Mouse (Mus musculus) midbrain, embryonic 14.5 days (tissue): ENCODE results near the gene Plcb1. TPM values are rescaled to one million over a fixed set of nuclear protein-coding genes. Genes with fewer than 3 reads are reported as not detected.

ENCODE experiments used
- ATAC-seq: fragments of 200-750 bp; cut with Nextera tagmentation; 2 replicates; pipeline ENCODE4 v1.8.0; 2017; ENCODE audit warnings: moderate number of reproducible peaks, moderate library complexity; ENCODE audit not compliant: low FRiP score, low TSS enrichment
- DNase-seq: peaks from one replicate; pipeline ENCODE4 v3.0.0-alpha.2; 2015
- H3K27ac ChIP-seq: fragments of 300-500 bp; sonication (generic); replicated peaks from 2 replicates; pipeline ENCODE4 v1.5.1; 2014; ENCODE audit warnings: mild to moderate bottlenecking, low read depth, low read length, moderate library complexity
- H3K27me3 ChIP-seq: fragments of 300-500 bp; sonication (generic); 2 replicates; pipeline ENCODE4 v1.6.1; 2014; ENCODE audit warnings: low read length, control low read depth, mixed read lengths; ENCODE audit not compliant: control insufficient read depth, insufficient read depth
- H3K36me3 ChIP-seq: fragments of 300-500 bp; sonication (generic); 2 replicates; pipeline ENCODE4 v1.6.1; 2014; ENCODE audit warnings: low read length, control low read depth; ENCODE audit not compliant: control insufficient read depth, insufficient read depth
- H3K4me1 ChIP-seq: fragments of 300-500 bp; sonication (generic); 2 replicates; pipeline ENCODE4 v1.6.1; 2014; ENCODE audit warnings: mild to moderate bottlenecking, antibody characterized with exemption, low read length, control low read depth; ENCODE audit not compliant: control insufficient read depth, insufficient read depth
- H3K4me2 ChIP-seq: fragments of 300-500 bp; sonication (generic); 2 replicates; pipeline ENCODE4 v1.6.1; 2014; ENCODE audit warnings: mild to moderate bottlenecking, low read length, moderate library complexity
- H3K4me3 ChIP-seq: fragments of 300-500 bp; sonication (generic); replicated peaks from 2 replicates; pipeline ENCODE4 v1.5.1; 2014; ENCODE audit warnings: low read depth, low read length
- H3K9ac ChIP-seq: fragments of 300-500 bp; sonication (generic); replicated peaks from 2 replicates; pipeline ENCODE4 v1.6.1; 2014; ENCODE audit warnings: mild to moderate bottlenecking, low read length, moderate library complexity
- H3K9me3 ChIP-seq: fragments of 300-500 bp; sonication (generic); 2 replicates; pipeline ENCODE4 v1.6.1; 2016; ENCODE audit warnings: low read length, control low read depth, mixed read lengths; ENCODE audit not compliant: control insufficient read depth
- WGBS: fragments of 180-500 bp; shearing (Covaris S2); extraction: QIAGEN DNeasy Blood & Tissue Kit; methylation state at CpG from one replicate; pipeline ENCODE4 v1.1.7; 2014; 5-methylcytosine and 5-hydroxymethylcytosine counted together
- polyA plus RNA-seq: library from polyadenylated mRNA; unstranded; fragments of >200 nt; fragmentation: Nextera tagmentation; extraction: Ambion mirVana; gene quantifications from 2 replicates; pipeline ENCODE4 v1.2.1, GENCODE M21; 2014

Gene Plcb1
- polyA plus RNA-seq, 1 experiment from 2014 or later, result 30.7 TPM

DNA sequence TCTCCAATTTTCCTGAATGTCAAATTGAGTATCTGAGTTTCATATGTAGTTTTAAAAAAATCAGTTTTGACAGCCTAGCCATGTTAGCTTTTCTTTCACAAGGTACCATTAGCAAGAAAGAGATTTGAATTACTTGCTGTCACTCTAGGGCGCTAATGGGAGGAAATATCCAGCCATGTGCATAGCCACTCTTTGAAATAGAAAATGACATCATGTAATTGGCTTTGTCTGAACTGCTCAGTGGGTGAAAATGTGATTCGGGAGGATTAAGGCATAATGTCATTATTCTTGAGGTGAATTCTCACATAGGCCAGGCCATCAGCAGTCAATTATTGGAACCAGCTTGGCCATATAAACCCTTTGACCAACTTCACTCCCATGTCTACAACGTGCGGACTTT, 285.5 kb downstream of the Plcb1 start:
- H3K4me1 ChIP-seq, result no peaks in the 10 kb centered on the region
- no peak overlapping the region for H3K27ac ChIP-seq
- WGBS, result 65% methylated on average over 4 of the region's 4 CpGs
- H3K9me3 ChIP-seq, result no peaks in the 10 kb centered on the region
- no peak overlapping the region for H3K4me2 ChIP-seq
- no peak overlapping the region for H3K9ac ChIP-seq
- no peak overlapping the region for H3K4me3 ChIP-seq
- peak; percentile 14 for DNase-seq
- H3K27me3 ChIP-seq, result no peaks in the 10 kb centered on the region
- no peaks in the 10 kb centered on the region for H3K36me3 ChIP-seq
- ATAC-seq, result no peak

DNA sequence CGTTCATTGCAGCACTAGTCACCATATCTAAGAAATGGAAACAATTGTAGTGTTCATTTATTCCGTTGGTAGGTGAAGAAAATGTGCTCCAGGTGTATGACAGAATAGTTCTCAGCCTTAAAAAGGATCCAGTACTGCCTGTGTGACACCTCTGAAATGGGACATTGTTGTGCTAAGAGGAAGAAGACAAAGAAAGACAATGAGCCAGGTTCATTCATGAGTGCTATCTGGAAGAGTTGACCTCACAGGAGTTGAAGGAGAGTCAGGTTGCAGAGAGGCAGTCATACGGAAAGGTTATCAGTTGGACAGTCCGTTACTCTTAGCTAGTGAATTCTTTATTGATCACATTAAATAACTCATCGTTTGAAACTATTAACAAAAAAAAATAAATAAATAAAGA, 286.6 kb downstream of the Plcb1 start:
- H3K27me3 ChIP-seq, result no peaks in the 10 kb centered on the region
- DNase-seq (no peak), ATAC-seq (no peak)
- H3K27ac ChIP-seq, result no peak overlapping the region
- H3K9ac ChIP-seq, result no peak overlapping the region
- H3K4me3 ChIP-seq, result no peak overlapping the region
- no peak overlapping the region for H3K4me2 ChIP-seq
- no peaks in the 10 kb centered on the region for H3K9me3 ChIP-seq
- 78% methylated on average over 5 of the region's 5 CpGs for WGBS
- H3K36me3 ChIP-seq, result no peaks in the 10 kb centered on the region
- H3K4me1 ChIP-seq, result no peaks in the 10 kb centered on the region

DNA sequence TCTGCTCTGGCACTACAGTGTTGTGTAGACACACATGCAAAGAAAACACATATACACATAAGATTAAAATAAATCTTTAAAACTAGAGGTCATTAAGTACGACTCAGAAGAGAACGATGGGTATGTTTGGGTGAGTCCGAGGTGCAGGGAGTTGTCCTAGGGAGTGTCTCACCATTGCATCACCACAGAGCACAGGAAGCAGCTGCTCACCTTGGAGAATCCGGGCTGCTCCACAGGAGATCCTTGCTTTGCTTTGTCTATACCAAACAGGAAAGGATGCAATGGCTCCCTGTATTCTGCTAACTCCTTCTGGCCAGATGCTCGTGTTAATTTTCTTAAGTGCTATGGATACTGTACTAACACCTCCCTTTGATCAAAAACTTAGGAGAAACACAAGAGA, 287.1 kb downstream of the Plcb1 start:
- ATAC-seq (no peak), DNase-seq (no peak)
- Histone ChIP-seq H3K4me3 (no peak overlapping the region), H3K27me3 (no peaks in the 10 kb centered on the region), H3K27ac (no peak overlapping the region), H3K9ac (no peak overlapping the region), H3K4me1 (no peaks in the 10 kb centered on the region), H3K36me3 (no peaks in the 10 kb centered on the region), H3K4me2 (no peak overlapping the region), H3K9me3 (no peaks in the 10 kb centered on the region)
- 84% methylated on average over 5 of the region's 5 CpGs for WGBS

DNA sequence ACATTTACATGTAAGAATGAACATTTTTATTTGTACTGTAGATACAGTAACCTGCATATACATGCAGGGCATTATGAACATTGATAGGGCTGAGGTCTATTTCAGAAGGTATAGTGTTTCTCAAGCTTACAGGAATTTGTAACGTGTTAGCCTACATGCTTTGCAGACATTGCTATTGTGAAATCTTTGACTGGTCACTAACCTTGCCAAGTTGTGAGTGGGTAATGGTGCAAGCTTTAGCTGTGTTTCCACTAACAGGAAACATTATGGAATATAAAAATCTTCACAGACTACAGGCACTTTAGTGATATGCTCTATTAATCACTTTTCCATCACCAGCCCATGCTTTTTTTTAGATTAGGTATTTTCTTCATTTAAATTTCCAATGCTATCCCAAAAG, 289.5 kb downstream of the Plcb1 start:
- no peak overlapping the region for H3K4me3 ChIP-seq
- 84% methylated on average over 1 of the region's 1 CpGs for WGBS
- no peak overlapping the region for H3K27ac ChIP-seq
- H3K4me1 ChIP-seq, result no peaks in the 10 kb centered on the region
- DNase-seq (no peak), ATAC-seq (no peak)
- no peaks in the 10 kb centered on the region for H3K9me3 ChIP-seq
- H3K27me3 ChIP-seq, result no peaks in the 10 kb centered on the region
- no peak overlapping the region for H3K4me2 ChIP-seq
- no peaks in the 10 kb centered on the region for H3K36me3 ChIP-seq
- no peak overlapping the region for H3K9ac ChIP-seq

DNA sequence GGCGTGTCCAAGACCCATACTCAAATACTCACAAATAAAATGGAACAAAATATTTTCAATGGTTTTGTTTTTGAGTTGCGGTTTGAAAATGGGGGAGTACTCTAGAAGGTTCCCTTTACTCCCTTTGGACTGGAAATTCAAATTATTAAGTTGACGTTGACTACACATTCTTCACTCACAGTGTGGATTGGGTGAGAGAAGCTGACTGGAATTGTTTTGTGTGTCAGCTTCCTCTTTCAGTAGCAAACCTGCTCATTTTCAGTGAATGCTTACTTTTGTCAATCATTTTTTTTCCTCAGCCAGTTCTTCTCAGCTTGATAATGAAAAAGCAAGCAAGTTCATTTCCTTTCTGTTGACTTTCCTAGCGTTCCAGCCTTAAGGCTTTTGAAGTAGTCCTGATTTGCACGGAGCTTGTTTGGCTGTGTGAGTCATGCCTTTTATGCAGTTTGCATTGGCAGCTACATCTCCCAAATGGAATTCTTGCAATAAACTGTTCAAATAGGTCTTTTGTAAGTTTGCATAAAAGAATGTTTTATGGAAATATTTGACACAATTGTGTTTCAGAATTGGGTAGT, 306.8 kb downstream of the Plcb1 start:
- Histone ChIP-seq H3K36me3 (no peaks in the 10 kb centered on the region), H3K4me1 (no peaks in the 10 kb centered on the region), H3K27ac (no peak overlapping the region), H3K9me3 (no peaks in the 10 kb centered on the region), H3K4me3 (no peak overlapping the region), H3K9ac (no peak overlapping the region), H3K4me2 (no peak overlapping the region), H3K27me3 (no peaks in the 10 kb centered on the region)
- DNase-seq (no peak), ATAC-seq (no peak)
- 76% methylated on average over 5 of the region's 5 CpGs for WGBS

DNA sequence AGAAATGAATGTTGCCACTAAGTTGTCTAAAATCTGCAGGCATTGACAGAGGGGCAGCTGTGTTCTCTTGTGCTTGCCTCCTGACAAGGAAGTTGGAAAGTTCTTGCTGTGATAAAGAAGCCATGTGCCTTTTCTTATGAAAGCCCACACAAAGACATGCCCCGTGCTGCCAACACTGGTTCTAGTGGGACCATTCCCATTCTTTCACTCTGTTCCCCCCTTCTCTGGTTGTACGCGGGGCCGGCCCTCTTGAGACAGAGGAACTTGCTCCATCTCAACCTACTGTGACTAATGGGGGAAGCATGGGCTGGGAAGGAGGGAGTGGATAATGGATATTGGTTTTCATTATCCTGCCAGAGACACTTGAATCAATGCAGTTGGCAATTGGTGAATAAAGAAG, 315.4 kb downstream of the Plcb1 start:
- H3K4me2 ChIP-seq, result no peak overlapping the region
- H3K36me3 ChIP-seq, result no peaks in the 10 kb centered on the region
- ATAC-seq (0 out of 2 replicates have a peak, but pooled peaks have one; percentile 40), DNase-seq (peak; percentile 27)
- H3K4me1 ChIP-seq, result no peaks in the 10 kb centered on the region
- no peak overlapping the region for H3K27ac ChIP-seq
- WGBS, result 19% methylated on average over 4 of the region's 4 CpGs
- H3K4me3 ChIP-seq, result no peak overlapping the region
- H3K9ac ChIP-seq, result no peak overlapping the region
- H3K27me3 ChIP-seq, result no peaks in the 10 kb centered on the region
- no peaks in the 10 kb centered on the region for H3K9me3 ChIP-seq

DNA sequence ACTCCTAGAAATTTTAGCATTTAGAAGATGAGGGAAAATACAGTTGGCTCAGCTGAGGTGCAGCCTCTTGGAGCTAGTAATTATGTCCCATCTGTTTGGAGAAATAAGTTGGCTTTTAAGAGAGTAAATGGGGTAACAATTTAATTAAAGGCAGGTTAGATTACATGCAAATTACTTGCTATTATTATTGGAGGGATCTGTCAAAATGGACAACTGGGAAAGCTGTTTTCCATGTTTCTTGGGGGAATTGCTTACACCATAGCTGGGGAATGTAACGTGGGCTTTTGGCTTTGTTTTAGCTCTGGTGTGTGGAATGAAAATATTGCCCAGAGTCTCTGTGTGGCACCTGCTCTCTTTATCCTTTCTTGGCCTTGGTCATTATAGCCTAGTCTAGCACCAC, 316.1 kb downstream of the Plcb1 start:
- H3K36me3 ChIP-seq, result no peaks in the 10 kb centered on the region
- ATAC-seq (no peak), DNase-seq (no peak)
- no peaks in the 10 kb centered on the region for H3K9me3 ChIP-seq
- no peak overlapping the region for H3K4me3 ChIP-seq
- no peak overlapping the region for H3K4me2 ChIP-seq
- no peak overlapping the region for H3K27ac ChIP-seq
- no peaks in the 10 kb centered on the region for H3K4me1 ChIP-seq
- H3K9ac ChIP-seq, result no peak overlapping the region
- H3K27me3 ChIP-seq, result no peaks in the 10 kb centered on the region
- 58% methylated on average over 1 of the region's 1 CpGs for WGBS

DNA sequence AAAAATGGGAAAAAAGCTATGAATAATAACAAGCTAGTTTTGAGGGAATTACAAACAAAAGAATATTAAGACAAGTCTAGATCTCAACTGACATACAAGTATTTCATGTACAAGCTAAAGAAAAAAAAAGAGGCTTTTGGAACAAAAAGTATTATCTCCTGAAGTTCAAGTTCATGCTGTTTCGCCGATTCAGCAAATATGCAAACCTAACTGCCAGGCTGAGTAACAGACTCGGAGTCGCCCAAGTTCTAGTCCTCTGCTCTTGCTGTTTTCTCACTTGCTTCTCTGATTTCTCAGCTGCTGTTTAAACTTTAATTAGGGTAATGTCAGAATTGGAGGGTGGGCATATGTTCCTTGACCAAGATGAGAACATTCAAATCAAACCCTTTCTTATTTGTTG, 320.8 kb downstream of the Plcb1 start:
- Histone ChIP-seq H3K9me3 (no peaks in the 10 kb centered on the region), H3K9ac (no peak overlapping the region), H3K4me3 (no peak overlapping the region), H3K27me3 (no peaks in the 10 kb centered on the region), H3K4me2 (no peak overlapping the region), H3K4me1 (no peaks in the 10 kb centered on the region), H3K27ac (no peak overlapping the region), H3K36me3 (no peaks in the 10 kb centered on the region)
- no peak for DNase-seq
- ATAC-seq, result no peak
- WGBS, result 95% methylated on average over 4 of the region's 4 CpGs

DNA sequence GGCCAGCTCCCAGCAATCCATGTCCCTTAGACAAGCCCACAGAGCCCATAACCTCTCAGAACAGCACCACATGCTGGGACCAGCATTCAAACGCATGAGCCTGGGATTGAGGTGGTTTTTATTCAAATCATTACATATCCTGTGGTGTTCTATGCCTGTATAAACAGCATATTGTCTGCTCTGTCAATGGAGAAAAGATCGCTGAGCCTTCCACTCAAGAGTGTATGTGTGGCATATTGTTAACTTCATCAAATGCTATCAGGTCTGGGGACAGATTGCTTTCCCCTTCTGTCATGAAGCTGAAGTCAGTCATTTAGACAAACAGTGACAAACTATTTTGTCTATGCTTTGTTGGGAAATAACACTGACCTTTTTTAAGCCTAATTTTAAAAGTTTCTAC, 322.7 kb downstream of the Plcb1 start:
- ATAC-seq (no peak), DNase-seq (no peak)
- H3K27me3 ChIP-seq, result no peaks in the 10 kb centered on the region
- 32% methylated on average over 2 of the region's 2 CpGs for WGBS
- no peak overlapping the region for H3K4me2 ChIP-seq
- H3K4me3 ChIP-seq, result no peak overlapping the region
- H3K9ac ChIP-seq, result no peak overlapping the region
- no peaks in the 10 kb centered on the region for H3K4me1 ChIP-seq
- no peak overlapping the region for H3K27ac ChIP-seq
- H3K36me3 ChIP-seq, result no peaks in the 10 kb centered on the region
- H3K9me3 ChIP-seq, result no peaks in the 10 kb centered on the region
